Mouse (Mus musculus): ENCODE data around the gene Lrp2. TPM values are rescaled to one million over a fixed set of nuclear protein-coding genes. Genes with fewer than 3 reads are reported as not detected.

Lrp2 gene
- polyA plus RNA-seq, 1 experiment from 2014 or later: 0.58 TPM

DNA sequence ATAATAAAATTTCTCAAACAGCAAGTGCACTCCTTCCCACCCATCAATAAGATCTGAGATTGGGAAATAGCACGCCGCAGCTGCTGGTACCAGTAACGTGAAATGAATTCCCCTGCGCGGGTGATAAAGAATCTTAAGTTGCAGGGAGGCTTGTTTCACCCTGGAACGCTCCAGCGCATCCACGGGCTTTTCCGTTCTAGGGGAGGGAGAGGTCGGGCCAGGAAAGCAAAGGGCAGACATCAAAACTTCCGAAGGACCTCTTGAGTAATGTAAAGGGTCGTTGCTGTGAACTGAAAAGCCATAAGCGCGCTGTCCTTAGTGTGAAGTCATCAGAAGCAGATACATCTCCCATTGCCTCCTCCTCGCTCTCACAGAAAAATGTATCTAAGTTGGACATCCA lies 26.5 kb downstream of the Lrp2 start:
- no peaks in the 10 kb centered on the region for H3K27me3 ChIP-seq (ENCODE audit: control insufficient read depth, insufficient read depth, low read depth, low read length)
- no peaks in the 10 kb centered on the region for H3K36me3 ChIP-seq (ENCODE audit: control insufficient read depth, insufficient read depth, low read length)
- no peak overlapping the region for H3K27ac ChIP-seq (ENCODE audit: low read length)
- no peak for ATAC-seq
- no peak overlapping the region for H3K9ac ChIP-seq (ENCODE audit: low read depth, low read length)
- no peaks in the 10 kb centered on the region for H3K9me3 ChIP-seq (replicated peaks; ENCODE audit: control insufficient read depth, low read length, poor library complexity, severe bottlenecking)
- H3K4me2 ChIP-seq (ENCODE audit: low read length): no peak overlapping the region
- WGBS: 73% methylated on average over 15 of the region's 15 CpGs
- no peak overlapping the region for H3K4me3 ChIP-seq (ENCODE audit: low read depth, low read length)
- H3K4me1 ChIP-seq (ENCODE audit: control insufficient read depth, insufficient read depth, low read length): no peaks in the 10 kb centered on the region

DNA sequence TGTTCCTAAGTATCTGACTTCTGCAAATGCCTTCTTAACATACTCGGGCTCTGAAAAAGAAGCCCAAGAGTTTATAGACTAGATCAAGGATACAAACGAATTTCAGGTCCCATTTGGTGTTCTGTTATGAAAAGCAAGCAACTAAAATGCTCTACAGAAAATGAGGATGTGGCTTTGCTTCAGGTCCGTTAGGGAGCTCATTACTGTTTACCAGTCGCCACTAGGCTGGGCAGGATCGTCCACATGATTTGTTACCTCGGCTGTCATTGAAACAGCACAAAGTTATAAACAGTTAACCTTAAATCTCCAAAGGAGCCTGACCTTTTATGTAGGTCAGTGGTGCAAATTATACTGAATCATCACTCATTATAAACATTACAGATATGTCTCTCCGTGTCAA lies 29.2 kb downstream of the Lrp2 start:
- H3K27me3 ChIP-seq (ENCODE audit: control insufficient read depth, insufficient read depth, low read depth, low read length): no peaks in the 10 kb centered on the region
- H3K4me1 ChIP-seq (ENCODE audit: control insufficient read depth, insufficient read depth, low read length): no peaks in the 10 kb centered on the region
- no peak overlapping the region for H3K4me2 ChIP-seq (ENCODE audit: low read length)
- H3K4me3 ChIP-seq (ENCODE audit: low read depth, low read length): no peak overlapping the region
- H3K27ac ChIP-seq (ENCODE audit: low read length): no peak overlapping the region
- no peaks in the 10 kb centered on the region for H3K9me3 ChIP-seq (replicated peaks; ENCODE audit: control insufficient read depth, low read length, poor library complexity, severe bottlenecking)
- no peak overlapping the region for H3K9ac ChIP-seq (ENCODE audit: low read depth, low read length)
- no peak for ATAC-seq
- H3K36me3 ChIP-seq (ENCODE audit: control insufficient read depth, insufficient read depth, low read length): no peaks in the 10 kb centered on the region
- WGBS: 85% methylated on average over 7 of the region's 7 CpGs

DNA sequence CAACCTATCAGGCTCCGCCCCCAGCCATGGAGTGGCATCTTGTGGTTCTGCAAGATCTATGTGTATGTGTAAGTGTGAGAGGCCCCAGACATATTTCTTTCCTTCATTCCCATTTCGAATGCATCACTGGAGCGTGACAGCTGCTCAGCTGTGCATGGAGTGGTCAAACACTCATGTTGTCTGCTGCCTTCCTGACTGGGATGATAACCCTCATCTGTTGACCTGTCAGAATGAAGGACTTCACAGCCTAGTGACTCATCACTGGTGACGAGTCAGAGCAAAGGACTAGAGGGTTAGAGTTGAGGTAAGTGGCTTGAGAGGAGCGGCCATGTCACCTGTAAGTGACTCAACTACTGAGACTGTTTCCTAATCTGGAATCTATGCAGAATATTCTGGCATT lies 34.2 kb downstream of the Lrp2 start:
- Histone ChIP-seq H3K4me2 (ENCODE audit: low read length) (no peak overlapping the region), H3K9me3 (replicated peaks; ENCODE audit: control insufficient read depth, low read length, poor library complexity, severe bottlenecking) (no peaks in the 10 kb centered on the region), H3K27me3 (ENCODE audit: control insufficient read depth, insufficient read depth, low read depth, low read length) (no peaks in the 10 kb centered on the region), H3K4me1 (ENCODE audit: control insufficient read depth, insufficient read depth, low read length) (no peaks in the 10 kb centered on the region), H3K36me3 (ENCODE audit: control insufficient read depth, insufficient read depth, low read length) (no peaks in the 10 kb centered on the region), H3K9ac (ENCODE audit: low read depth, low read length) (no peak overlapping the region), H3K27ac (ENCODE audit: low read length) (no peak overlapping the region), H3K4me3 (ENCODE audit: low read depth, low read length) (no peak overlapping the region)
- ATAC-seq: 0 out of 2 replicates have a peak, but pooled peaks have one; percentile 32
- WGBS: 88% methylated on average over 5 of the region's 5 CpGs

- Histone ChIP-seq H3K4me1 (ENCODE audit: control insufficient read depth, insufficient read depth, low read length) (no peaks in the 10 kb centered on the region), H3K9me3 (replicated peaks; ENCODE audit: control insufficient read depth, low read length, poor library complexity, severe bottlenecking) (no peaks in the 10 kb centered on the region), H3K36me3 (ENCODE audit: control insufficient read depth, insufficient read depth, low read length) (no peaks in the 10 kb centered on the region), H3K4me3 (ENCODE audit: low read depth, low read length) (no peak overlapping the region), H3K27me3 (ENCODE audit: control insufficient read depth, insufficient read depth, low read depth, low read length) (no peaks in the 10 kb centered on the region), H3K27ac (ENCODE audit: low read length) (no peak overlapping the region), H3K9ac (ENCODE audit: low read depth, low read length) (no peak overlapping the region), H3K4me2 (ENCODE audit: low read length) (no peak overlapping the region)
- 87% methylated on average over 11 of the region's 11 CpGs for WGBS
- ATAC-seq: no peak
Observed at GRCm38 (mm10) chr2:69546823-69547222, 39.0 kb downstream of the Lrp2 start.

DNA sequence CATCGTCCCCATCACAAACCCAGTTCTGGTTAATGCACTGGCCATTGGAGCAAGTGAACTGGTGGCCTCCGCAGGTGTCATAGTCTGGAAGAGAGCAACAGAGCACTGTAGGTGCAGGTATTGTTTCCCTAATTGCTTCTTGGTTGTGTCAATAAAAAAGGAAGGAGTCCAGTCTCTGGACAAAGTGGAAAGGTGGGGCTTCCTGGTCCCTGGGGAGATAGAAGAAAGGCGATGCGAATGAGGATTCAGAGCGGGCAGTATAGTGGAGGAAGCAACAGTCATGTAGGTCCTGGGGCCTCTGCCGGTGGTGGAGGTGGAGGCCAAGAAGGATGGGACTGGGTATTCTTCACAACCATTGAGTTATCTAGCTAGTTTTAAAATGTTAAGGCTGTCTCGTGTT lies 49.8 kb downstream of the Lrp2 start:
- Histone ChIP-seq H3K4me2 (ENCODE audit: low read length) (no peak overlapping the region), H3K4me1 (ENCODE audit: control insufficient read depth, insufficient read depth, low read length) (no peaks in the 10 kb centered on the region), H3K4me3 (ENCODE audit: low read depth, low read length) (no peak overlapping the region), H3K27me3 (ENCODE audit: control insufficient read depth, insufficient read depth, low read depth, low read length) (no peaks in the 10 kb centered on the region), H3K9ac (ENCODE audit: low read depth, low read length) (no peak overlapping the region), H3K27ac (ENCODE audit: low read length) (no peak overlapping the region), H3K36me3 (ENCODE audit: control insufficient read depth, insufficient read depth, low read length) (no peaks in the 10 kb centered on the region), H3K9me3 (replicated peaks; ENCODE audit: control insufficient read depth, low read length, poor library complexity, severe bottlenecking) (no peaks in the 10 kb centered on the region)
- no peak for ATAC-seq
- 77% methylated on average over 7 of the region's 7 CpGs for WGBS

- no peak overlapping the region for H3K27ac ChIP-seq (ENCODE audit: low read length)
- no peaks in the 10 kb centered on the region for H3K36me3 ChIP-seq (ENCODE audit: control insufficient read depth, insufficient read depth, low read length)
- 19% methylated on average over 3 of the region's 3 CpGs for WGBS
- no peaks in the 10 kb centered on the region for H3K27me3 ChIP-seq (ENCODE audit: control insufficient read depth, insufficient read depth, low read depth, low read length)
- no peak overlapping the region for H3K4me3 ChIP-seq (ENCODE audit: low read depth, low read length)
- no peaks in the 10 kb centered on the region for H3K9me3 ChIP-seq (replicated peaks; ENCODE audit: control insufficient read depth, low read length, poor library complexity, severe bottlenecking)
- 0 out of 2 replicates have a peak, but pooled peaks cover 4% of the 10 kb centered on the region for H3K4me1 ChIP-seq (ENCODE audit: control insufficient read depth, insufficient read depth, low read length)
- no peak overlapping the region for H3K4me2 ChIP-seq (ENCODE audit: low read length)
- no peak overlapping the region for H3K9ac ChIP-seq (ENCODE audit: low read depth, low read length)
- peak; percentile 69 for ATAC-seq
Observed at GRCm38 (mm10) chr2:69531528-69532055, 54.3 kb downstream of the Lrp2 start.

DNA sequence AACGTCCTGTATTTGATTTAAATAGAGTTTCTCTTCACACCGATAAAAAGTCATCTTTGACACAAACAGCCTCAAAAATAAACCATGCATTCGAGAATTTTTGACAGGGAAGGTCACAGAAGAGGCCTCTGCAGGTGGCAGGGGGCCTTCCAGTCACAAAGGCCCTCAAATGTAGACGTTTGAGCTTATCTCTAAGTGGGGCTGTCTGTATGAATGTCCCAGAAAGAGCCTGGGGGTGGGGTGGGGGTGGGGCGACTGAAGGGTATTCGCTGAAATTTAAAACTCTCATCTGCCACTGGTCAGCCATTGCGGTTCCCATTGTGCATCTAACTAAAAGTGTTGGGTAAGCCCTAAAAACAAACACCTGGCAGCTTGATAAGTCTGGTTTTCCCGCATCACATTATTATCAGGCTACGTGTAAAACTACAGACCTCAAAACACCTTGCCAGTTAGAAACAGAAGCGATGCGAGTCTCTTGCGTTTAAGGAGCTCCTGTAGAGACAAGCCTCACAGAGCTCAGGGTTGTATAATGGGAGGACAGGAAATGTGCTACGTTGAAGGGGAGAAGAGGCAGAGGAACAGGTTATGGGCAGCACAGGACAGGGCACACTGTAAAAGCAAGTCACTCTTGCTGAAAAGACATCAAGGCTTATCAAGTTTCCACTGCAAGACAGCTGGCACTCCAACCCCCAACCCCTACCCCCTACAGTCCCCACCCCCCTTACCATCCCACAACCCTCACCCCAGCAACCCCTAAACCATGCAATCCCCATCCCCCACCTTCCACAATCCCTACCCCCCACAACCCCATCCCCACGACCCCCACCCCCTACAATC lies 55.0 kb downstream of the Lrp2 start:
- WGBS: 8% methylated on average over 14 of the region's 14 CpGs
- no peaks in the 10 kb centered on the region for H3K36me3 ChIP-seq (ENCODE audit: control insufficient read depth, insufficient read depth, low read length)
- H3K4me1 ChIP-seq (ENCODE audit: control insufficient read depth, insufficient read depth, low read length): 0 out of 2 replicates have a peak, but pooled peaks cover 4% of the 10 kb centered on the region
- ATAC-seq: 0 out of 2 replicates have a peak, but pooled peaks have one; percentile 28
- no peak overlapping the region for H3K9ac ChIP-seq (ENCODE audit: low read depth, low read length)
- H3K27ac ChIP-seq (ENCODE audit: low read length): no peak overlapping the region
- H3K4me3 ChIP-seq (ENCODE audit: low read depth, low read length): no peak overlapping the region
- no peaks in the 10 kb centered on the region for H3K9me3 ChIP-seq (replicated peaks; ENCODE audit: control insufficient read depth, low read length, poor library complexity, severe bottlenecking)
- H3K4me2 ChIP-seq (ENCODE audit: low read length): no peak overlapping the region
- H3K27me3 ChIP-seq (ENCODE audit: control insufficient read depth, insufficient read depth, low read depth, low read length): no peaks in the 10 kb centered on the region

DNA sequence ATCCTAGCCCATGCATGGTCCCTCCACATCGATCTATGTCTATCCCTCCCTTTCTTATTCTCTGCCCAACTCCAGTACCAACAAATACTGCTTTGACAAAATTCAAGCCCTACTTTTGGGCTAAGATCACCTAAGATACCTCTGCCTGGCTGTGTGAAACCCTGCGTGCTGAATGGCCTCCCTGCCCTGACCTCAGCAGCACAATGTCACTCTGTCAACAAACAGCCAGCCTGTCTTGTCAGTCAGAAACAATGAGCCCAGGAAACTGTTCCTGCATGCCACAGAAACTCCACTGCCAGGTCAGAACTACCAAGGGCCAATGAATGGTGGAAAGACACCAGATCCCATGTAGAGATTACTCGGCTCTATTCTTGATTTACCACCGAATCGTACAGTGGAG lies 55.7 kb downstream of the Lrp2 start:
- Histone ChIP-seq H3K4me1 (ENCODE audit: control insufficient read depth, insufficient read depth, low read length) (0 out of 2 replicates have a peak, but pooled peaks cover 4% of the 10 kb centered on the region), H3K9me3 (replicated peaks; ENCODE audit: control insufficient read depth, low read length, poor library complexity, severe bottlenecking) (no peaks in the 10 kb centered on the region), H3K4me2 (ENCODE audit: low read length) (no peak overlapping the region), H3K27ac (ENCODE audit: low read length) (no peak overlapping the region), H3K36me3 (ENCODE audit: control insufficient read depth, insufficient read depth, low read length) (no peaks in the 10 kb centered on the region), H3K4me3 (ENCODE audit: low read depth, low read length) (no peak overlapping the region), H3K9ac (ENCODE audit: low read depth, low read length) (no peak overlapping the region), H3K27me3 (ENCODE audit: control insufficient read depth, insufficient read depth, low read depth, low read length) (no peaks in the 10 kb centered on the region)
- WGBS: 35% methylated on average over 5 of the region's 5 CpGs
- no peak for ATAC-seq

DNA sequence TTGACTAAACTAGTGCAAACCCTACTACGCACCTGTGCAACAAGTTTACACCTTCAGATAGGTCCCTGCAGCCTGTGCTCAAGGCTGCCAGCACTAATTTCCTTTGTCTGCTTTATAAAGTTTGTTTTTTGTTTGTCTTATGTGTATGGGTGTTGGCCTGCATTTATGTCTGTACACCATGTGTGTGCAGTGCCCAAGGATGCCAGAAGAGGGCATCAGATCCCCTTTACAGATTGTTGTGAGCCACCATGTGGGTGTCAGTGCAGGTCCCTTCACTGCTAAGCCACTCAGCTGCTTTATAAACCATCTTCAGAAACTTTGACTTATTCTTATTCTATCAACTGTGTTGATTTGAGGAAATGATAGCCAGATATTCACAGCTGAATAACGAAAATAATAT lies 65.6 kb downstream of the Lrp2 start:
- Histone ChIP-seq H3K36me3 (ENCODE audit: control insufficient read depth, insufficient read depth, low read length) (no peaks in the 10 kb centered on the region), H3K4me2 (ENCODE audit: low read length) (no peak overlapping the region), H3K4me3 (ENCODE audit: low read depth, low read length) (no peak overlapping the region), H3K27ac (ENCODE audit: low read length) (no peak overlapping the region), H3K9ac (ENCODE audit: low read depth, low read length) (no peak overlapping the region), H3K27me3 (ENCODE audit: control insufficient read depth, insufficient read depth, low read depth, low read length) (no peaks in the 10 kb centered on the region), H3K9me3 (replicated peaks; ENCODE audit: control insufficient read depth, low read length, poor library complexity, severe bottlenecking) (no peaks in the 10 kb centered on the region), H3K4me1 (ENCODE audit: control insufficient read depth, insufficient read depth, low read length) (no peaks in the 10 kb centered on the region)
- 97% methylated on average over 2 of the region's 2 CpGs for WGBS
- no peak for ATAC-seq
